Mouse (Mus musculus) liver, adult 2 months (tissue): Measurements from ENCODE around the gene Txnrd1. TPM values are rescaled to one million over a fixed set of nuclear protein-coding genes. Genes with fewer than 3 reads are reported as not detected.
A peak's percentile ranks its signal among the peaks of the same experiment; 100 is the strongest.

Source experiments
- DNase-seq: peaks from one replicate; pipeline ENCODE4 v3.0.0-alpha.2; 2011; ENCODE audit warnings: low read depth, low spot score; ENCODE audit errors: extremely low read depth
- H3K27ac ChIP-seq: fragments of 200-500 bp; replicated peaks from 2 replicates; pipeline ENCODE4 v1.5.1; 2012; ENCODE audit warnings: low read depth, mild to moderate bottlenecking, control low read depth, inconsistent platforms, low read length; ENCODE audit not compliant: insufficient read depth
- H3K27me3 ChIP-seq: fragments of 200-500 bp; 2 replicates; pipeline ENCODE4 v1.6.1; 2012; ENCODE audit warnings: mild to moderate bottlenecking, moderate library complexity, low read length, inconsistent platforms; ENCODE audit not compliant: control insufficient read depth, insufficient read depth
- H3K36me3 ChIP-seq: fragments of 200-500 bp; 2 replicates; pipeline ENCODE4 v1.6.1; 2012; ENCODE audit warnings: low read length, inconsistent platforms; ENCODE audit not compliant: control insufficient read depth, insufficient read depth
- H3K4me1 ChIP-seq: fragments of 200-500 bp; 2 replicates; pipeline ENCODE4 v1.6.1; 2011; ENCODE audit warnings: low read length; ENCODE audit not compliant: control insufficient read depth, insufficient read depth
- H3K4me3 ChIP-seq: fragments of 200-500 bp; 2 replicates; pipeline ENCODE4 v1.5.1; 2011; ENCODE audit warnings: low read depth, mild to moderate bottlenecking, control low read depth, low read length, moderate library complexity; ENCODE audit not compliant: insufficient read depth
- H3K79me2 ChIP-seq: fragments of 200-500 bp; 2 replicates; pipeline ENCODE4 v1.6.1; 2012; ENCODE audit warnings: inconsistent platforms, mild to moderate bottlenecking, low read length, moderate library complexity; ENCODE audit not compliant: control insufficient read depth, insufficient read depth
- H3K9ac ChIP-seq: fragments of 200-500 bp; 2 replicates; pipeline ENCODE4 v1.6.1; 2012; ENCODE audit warnings: low read depth, mild to moderate bottlenecking, control low read depth, inconsistent platforms, low read length
- CTCF ChIP-seq: fragments of 200-500 bp; IDR thresholded peaks from 2 replicates; pipeline ENCODE4 v1.5.1; 2011; ENCODE audit warnings: low read depth, low read length, control low read depth
- POLR2A ChIP-seq: fragments of 200-500 bp; IDR thresholded peaks from 2 replicates; pipeline ENCODE4 v1.6.1; 2011; ENCODE audit warnings: low read length, control low read depth; ENCODE audit not compliant: insufficient read depth; ENCODE audit errors: extremely low read depth
- WGBS: fragments of 180-500 bp; shearing (Covaris S2); methylation state at CpG from one replicate; pipeline ENCODE4 v1.1.7; 2018; 5-methylcytosine and 5-hydroxymethylcytosine counted together
- polyA plus RNA-seq: library from polyadenylated mRNA; depleted of rRNA; stranded (reverse); fragments of >200 nt; gene quantifications from 2 replicates; pipeline ENCODE4 v1.2.3, GENCODE M21; 2012
- total RNA-seq: library from RNA; depleted of rRNA; stranded (reverse); fragments of >200 nt; gene quantifications from 2 replicates; pipeline ENCODE4 v1.2.3, GENCODE M21; 2014

The Txnrd1 gene
- total and polyA plus RNA-seq, 2 experiments: 50.4 to 71.2 TPM

GRCm38 (mm10) chr10:82891427-82891826, 57.7 kb downstream of the Txnrd1 start:
- 57% methylated on average over 7 of the region's 7 CpGs for WGBS
- Histone ChIP-seq H3K4me1 (peaks cover 5% of the 10 kb centered on the region; the same call in 1 of the 2 replicates), H3K27ac (no peak overlapping the region), H3K36me3 (peaks cover 53% of the 10 kb centered on the region), H3K27me3 (no peaks in the 10 kb centered on the region), H3K9ac (no peak overlapping the region), H3K4me3 (no peak overlapping the region), H3K79me2 (no peaks in the 10 kb centered on the region)
- no peak for TF ChIP-seq CTCF
- TF ChIP-seq POLR2A: no peak
- DNase-seq: no peak

GRCm38 (mm10) chr10:82892442-82893055, 58.8 kb downstream of the Txnrd1 start:
- H3K27me3 ChIP-seq: no peaks in the 10 kb centered on the region
- WGBS: 92% methylated on average over 9 of the region's 9 CpGs
- H3K9ac ChIP-seq: no peak overlapping the region
- no peak overlapping the region for H3K27ac ChIP-seq
- no peak for TF ChIP-seq POLR2A
- no peak for TF ChIP-seq CTCF
- peaks cover 5% of the 10 kb centered on the region; the same call in 1 of the 2 replicates for H3K4me1 ChIP-seq
- H3K79me2 ChIP-seq: no peaks in the 10 kb centered on the region
- no peak for DNase-seq
- H3K4me3 ChIP-seq: no peak overlapping the region
- H3K36me3 ChIP-seq: peaks cover 45% of the 10 kb centered on the region

- H3K36me3 ChIP-seq: peaks cover 38% of the 10 kb centered on the region
- no peak for TF ChIP-seq CTCF
- no peak for TF ChIP-seq POLR2A
- DNase-seq: no peak
- H3K9ac ChIP-seq: no peak overlapping the region
- no peaks in the 10 kb centered on the region for H3K4me1 ChIP-seq
- WGBS: 90% methylated on average over 18 of the region's 18 CpGs
- H3K4me3 ChIP-seq: no peak overlapping the region
- H3K27me3 ChIP-seq: no peaks in the 10 kb centered on the region
- no peak overlapping the region for H3K27ac ChIP-seq
- no peaks in the 10 kb centered on the region for H3K79me2 ChIP-seq
Measured at GRCm38 (mm10) chr10:82893872-82894650, 60.3 kb downstream of the Txnrd1 start.

GRCm38 (mm10) chr10:82897936-82898335, 64.2 kb downstream of the Txnrd1 start:
- DNase-seq: no peak
- H3K9ac ChIP-seq: no peak overlapping the region
- no peaks in the 10 kb centered on the region for H3K27me3 ChIP-seq
- TF ChIP-seq POLR2A: no peak
- TF ChIP-seq CTCF: no peak
- H3K4me3 ChIP-seq: no peak overlapping the region
- H3K79me2 ChIP-seq: no peaks in the 10 kb centered on the region
- H3K4me1 ChIP-seq: no peaks in the 10 kb centered on the region; the same call in 1 of the 2 replicates
- H3K36me3 ChIP-seq: peaks cover 19% of the 10 kb centered on the region; the same call in 1 of the 2 replicates
- no peak overlapping the region for H3K27ac ChIP-seq
- 96% methylated on average over 13 of the region's 13 CpGs for WGBS

- H3K9ac ChIP-seq: no peak overlapping the region
- 36% methylated on average over 7 of the region's 7 CpGs for WGBS
- peak; percentile 44 for DNase-seq
- H3K36me3 ChIP-seq: peaks cover 17% of the 10 kb centered on the region; the same call in 1 of the 2 replicates
- no peak overlapping the region for H3K27ac ChIP-seq
- H3K4me1 ChIP-seq: no peaks in the 10 kb centered on the region; the same call in 1 of the 2 replicates
- TF ChIP-seq POLR2A (no peak), CTCF (no peak)
- H3K79me2 ChIP-seq: no peaks in the 10 kb centered on the region
- no peaks in the 10 kb centered on the region for H3K27me3 ChIP-seq
- H3K4me3 ChIP-seq: no peak overlapping the region
Measured at GRCm38 (mm10) chr10:82898893-82899292, 65.1 kb downstream of the Txnrd1 start.
